Mouse (Mus musculus) heart, postnatal 0 days (tissue): ENCODE measurements at regions not wholly inside any gene's neighbourhood (a gene's known extent, or its start where the extent isn't known, plus 50 kb on each side); places are given as distances from the start of the nearest gene placed in this dataset.

Experiments
- ATAC-seq: fragments of 200-750 bp; cut with Nextera tagmentation; 2 replicates; pipeline ENCODE4 v1.8.0; 2017; ENCODE audit warnings: low read depth, moderate number of reproducible peaks, moderate library complexity; ENCODE audit not compliant: insufficient read depth
- DNase-seq: peaks from one replicate; pipeline ENCODE4 v3.0.0-alpha.2; 2016; ENCODE audit warnings: low spot score
- H3K27ac ChIP-seq: fragments of 300-500 bp; sonication (generic); 2 replicates; pipeline ENCODE4 v1.5.1; 2014; ENCODE audit warnings: low read depth, mild to moderate bottlenecking
- H3K27me3 ChIP-seq: fragments of 300-500 bp; sonication (generic); 2 replicates; pipeline ENCODE4 v1.6.1; 2014; ENCODE audit warnings: low read length, mixed read lengths; ENCODE audit not compliant: control insufficient read depth, insufficient read depth
- H3K36me3 ChIP-seq: fragments of 300-500 bp; sonication (generic); replicated peaks from 2 replicates; pipeline ENCODE4 v1.6.1; 2014; ENCODE audit warnings: low read length, mixed read lengths; ENCODE audit not compliant: control insufficient read depth, insufficient read depth
- H3K4me1 ChIP-seq: fragments of 300-500 bp; sonication (generic); 2 replicates; pipeline ENCODE4 v1.6.1; 2014; ENCODE audit warnings: antibody characterized with exemption; ENCODE audit not compliant: control insufficient read depth, insufficient read depth
- H3K4me2 ChIP-seq: fragments of 300-500 bp; sonication (generic); 2 replicates; pipeline ENCODE4 v1.6.1; 2014; ENCODE audit warnings: low read depth, mild to moderate bottlenecking, low read length, moderate library complexity
- H3K4me3 ChIP-seq: fragments of 300-500 bp; sonication (generic); 2 replicates; pipeline ENCODE4 v1.5.1; 2014; ENCODE audit warnings: low read depth, low read length
- H3K9ac ChIP-seq: fragments of 300-500 bp; sonication (generic); replicated peaks from 2 replicates; pipeline ENCODE4 v1.6.1; 2014; ENCODE audit warnings: low read depth, low read length, mixed read lengths
- H3K9me3 ChIP-seq: fragments of 300-500 bp; sonication (generic); replicated peaks from 2 replicates; pipeline ENCODE4 v1.6.1; 2016; ENCODE audit warnings: low read length; ENCODE audit not compliant: control insufficient read depth
- CTCF ChIP-seq: IDR thresholded peaks from 2 replicates; pipeline ENCODE4 v1.5.1; 2016; ENCODE audit warnings: antibody characterized with exemption, control low read depth, low read depth
- EP300 ChIP-seq: IDR thresholded peaks from 2 replicates; pipeline ENCODE4 v1.6.1; 2016; ENCODE audit warnings: antibody characterized with exemption, low read depth
- WGBS: fragments of 180-500 bp; shearing (Covaris S2); extraction: QIAGEN DNeasy Blood & Tissue Kit; methylation state at CpG from one replicate; pipeline ENCODE4 v1.1.7; 2014; 5-methylcytosine and 5-hydroxymethylcytosine counted together

DNA sequence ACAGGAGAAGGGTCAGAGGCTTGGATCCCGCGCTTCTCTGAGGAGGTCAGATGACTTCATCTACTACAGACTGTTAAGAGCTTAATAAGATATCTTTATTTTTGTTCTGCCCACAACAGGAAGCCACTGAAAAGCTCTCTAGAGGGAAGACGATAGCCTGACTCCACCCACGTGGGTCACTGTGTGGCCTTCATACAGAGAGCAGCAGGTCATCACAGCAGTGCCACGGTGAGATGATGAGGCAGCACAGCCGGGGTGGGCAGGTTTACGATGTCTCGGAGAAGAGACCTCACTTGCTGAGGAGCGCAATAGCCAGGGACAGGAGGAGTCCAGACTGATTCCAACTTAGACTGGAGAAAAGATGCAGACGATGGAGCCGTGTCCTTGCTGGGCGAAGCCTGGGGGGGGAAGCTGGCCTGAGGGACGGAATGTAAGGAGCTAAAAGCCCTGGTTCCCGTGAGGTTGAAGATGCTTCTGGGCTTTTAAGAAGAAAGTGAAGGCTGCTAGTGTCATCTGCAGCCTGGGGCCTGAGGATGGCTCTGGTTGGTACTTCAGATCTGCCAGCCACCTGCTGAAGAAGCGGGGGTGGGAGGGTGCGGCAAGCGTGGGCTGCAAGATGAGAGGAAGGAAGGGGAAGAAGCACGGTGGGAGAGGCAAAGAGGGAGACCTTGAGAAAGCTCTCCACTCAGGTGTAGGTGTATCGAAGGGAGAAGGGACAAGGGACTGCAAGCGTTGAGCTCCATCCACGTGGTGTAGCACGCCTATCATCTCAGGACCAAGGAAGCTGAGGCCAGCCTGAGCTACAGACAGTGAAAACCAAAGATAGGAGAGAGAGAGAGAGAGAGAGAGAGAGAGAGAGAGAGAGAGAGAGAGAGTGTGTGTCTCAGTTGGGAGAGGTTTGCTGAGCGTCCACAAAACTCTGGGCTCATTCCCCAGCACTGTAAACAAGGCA, 221.9 kb upstream of the Amigo2 start:
- no peak overlapping the region for H3K4me2 ChIP-seq
- WGBS: 67% methylated on average over 23 of the region's 23 CpGs
- H3K27me3 ChIP-seq: no peaks in the 10 kb centered on the region
- H3K9me3 ChIP-seq: no peaks in the 10 kb centered on the region
- no peaks in the 10 kb centered on the region for H3K4me1 ChIP-seq
- H3K4me3 ChIP-seq: no peak overlapping the region
- H3K27ac ChIP-seq: no peak overlapping the region
- no peak for DNase-seq
- no peak for ATAC-seq
- H3K36me3 ChIP-seq: no peaks in the 10 kb centered on the region
- H3K9ac ChIP-seq: no peak overlapping the region
- TF ChIP-seq EP300 (no peak), CTCF (no peak)

DNA sequence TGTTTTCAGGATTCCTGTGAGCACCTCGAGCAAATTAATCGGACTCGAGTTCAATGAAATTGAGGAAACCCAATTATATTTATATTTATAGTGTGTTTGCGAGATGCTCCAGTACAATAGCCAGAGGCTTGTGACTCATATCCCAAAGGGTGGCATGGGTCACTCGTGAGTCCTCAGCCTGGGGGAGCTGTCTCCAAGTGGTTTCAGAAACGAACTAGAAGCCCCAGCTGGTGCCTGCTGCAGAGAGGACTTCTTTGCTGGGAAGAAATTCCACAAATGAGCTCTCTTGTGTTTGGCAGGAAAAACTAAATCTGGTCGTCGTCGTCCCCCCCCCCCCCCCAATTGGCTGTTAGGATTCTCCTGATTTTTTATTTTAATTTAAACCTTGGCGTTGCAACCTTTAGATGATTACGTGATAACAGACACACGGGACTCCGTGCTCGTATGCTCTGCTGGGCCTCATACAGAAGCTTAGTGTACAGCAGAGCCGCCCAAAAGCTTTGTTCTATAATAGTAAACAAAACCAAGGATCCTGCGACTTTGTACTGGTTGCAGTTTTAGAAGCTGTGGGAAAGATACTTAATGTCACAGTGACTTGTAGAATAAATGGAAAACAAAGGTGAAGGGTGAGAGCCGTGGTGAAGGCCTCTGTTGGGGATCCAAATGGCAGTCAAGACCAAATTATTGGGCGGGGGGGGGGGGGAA, 220.8 kb upstream of the Amigo2 start:
- DNase-seq: no peak
- ATAC-seq: no peak

DNA sequence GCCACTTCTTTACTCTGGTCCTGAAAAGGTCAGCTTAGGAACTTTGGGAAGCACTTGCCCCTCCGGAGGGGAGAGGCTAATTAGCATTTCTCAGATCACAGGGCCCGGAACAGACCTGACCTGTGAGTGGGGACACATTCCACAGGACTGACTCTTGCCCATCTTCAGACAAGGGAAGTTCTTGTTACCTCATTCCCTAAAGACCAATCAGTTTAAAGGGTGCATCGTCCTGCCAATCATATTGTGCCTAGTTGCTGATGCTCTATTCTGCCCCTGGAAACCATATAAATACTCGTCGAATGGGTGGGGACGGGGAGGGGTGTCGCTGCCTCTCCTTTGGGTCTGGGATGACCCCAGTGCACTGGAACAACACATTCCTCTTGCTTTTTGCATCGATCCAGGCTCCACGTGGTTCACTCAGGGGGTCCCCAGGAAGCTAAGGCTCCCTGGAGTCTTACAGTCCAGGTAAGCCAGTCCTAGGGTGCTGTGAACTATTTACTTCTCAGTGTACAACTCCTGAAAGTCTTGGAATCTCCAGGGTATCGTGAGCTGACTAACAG, 219.9 kb upstream of the Amigo2 start:
- no peak for DNase-seq
- 72% methylated on average over 10 of the region's 10 CpGs for WGBS

More for the DNA sequence above, 220.8 kb upstream of the Amigo2 start:
- Histone ChIP-seq H3K27ac (no peak overlapping the region), H3K4me2 (no peak overlapping the region), H3K4me3 (no peak overlapping the region), H3K36me3 (no peaks in the 10 kb centered on the region), H3K9ac (no peak overlapping the region), H3K27me3 (no peaks in the 10 kb centered on the region), H3K9me3 (no peaks in the 10 kb centered on the region), H3K4me1 (no peaks in the 10 kb centered on the region)
- 82% methylated on average over 18 of the region's 18 CpGs for WGBS
- TF ChIP-seq EP300 (no peak), CTCF (no peak)

DNA sequence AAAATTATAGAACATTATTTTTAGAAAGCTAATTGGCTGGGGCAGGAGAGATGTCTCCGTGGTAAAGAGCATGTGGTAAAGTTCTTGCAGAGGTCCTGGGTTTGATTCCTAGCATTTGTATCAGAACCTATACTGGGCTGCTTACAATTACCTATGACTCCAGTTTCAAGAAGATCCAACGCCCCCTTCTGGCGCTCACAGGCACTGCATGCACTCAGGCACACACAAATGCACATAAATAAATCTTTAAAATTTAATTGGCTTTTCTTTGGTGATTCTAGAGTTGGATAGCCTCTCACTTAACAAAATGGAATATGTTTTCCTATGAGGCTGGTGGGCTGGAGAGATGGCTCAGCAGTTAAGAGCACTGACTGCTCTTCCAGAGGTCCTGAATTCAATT, 219.0 kb upstream of the Amigo2 start:
- Histone ChIP-seq H3K4me2 (no peak overlapping the region), H3K27me3 (no peaks in the 10 kb centered on the region)
- WGBS: 56% methylated on average over 3 of the region's 3 CpGs

More for the DNA sequence above, 219.9 kb upstream of the Amigo2 start:
- Histone ChIP-seq H3K9ac (no peak overlapping the region), H3K27me3 (no peaks in the 10 kb centered on the region), H3K4me2 (no peak overlapping the region), H3K9me3 (no peaks in the 10 kb centered on the region), H3K36me3 (no peaks in the 10 kb centered on the region), H3K27ac (no peak overlapping the region), H3K4me1 (no peaks in the 10 kb centered on the region), H3K4me3 (no peak overlapping the region)
- TF ChIP-seq EP300 (no peak), CTCF (no peak)
- no peak for ATAC-seq

DNA sequence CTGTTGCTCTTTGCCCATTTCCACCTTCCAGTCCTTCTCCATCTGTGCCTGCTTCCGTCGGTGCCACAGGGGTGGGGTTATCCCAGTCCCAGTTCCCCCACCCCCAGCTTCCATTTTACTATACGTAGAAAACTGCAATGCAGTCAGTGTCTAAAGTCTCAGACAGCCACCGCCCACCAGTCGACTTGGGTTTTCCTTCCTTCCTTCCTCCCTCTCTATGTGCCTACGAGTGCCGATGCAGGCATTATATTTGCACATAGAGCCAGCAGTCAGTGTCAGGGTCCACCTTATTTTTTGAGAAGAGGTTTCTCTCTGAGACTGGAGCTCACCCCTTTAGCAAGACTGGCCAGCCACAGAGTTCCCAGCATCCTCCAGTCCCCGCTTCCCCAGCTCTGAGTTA, 218.3 kb upstream of the Amigo2 start:
- no peak overlapping the region for H3K4me2 ChIP-seq
- no peaks in the 10 kb centered on the region for H3K27me3 ChIP-seq
- no peak overlapping the region for H3K9ac ChIP-seq
- H3K36me3 ChIP-seq: no peaks in the 10 kb centered on the region
- no peaks in the 10 kb centered on the region for H3K4me1 ChIP-seq
- no peak overlapping the region for H3K27ac ChIP-seq
- no peak for DNase-seq
- no peak overlapping the region for H3K4me3 ChIP-seq
- 74% methylated on average over 8 of the region's 8 CpGs for WGBS
- TF ChIP-seq EP300 (no peak), CTCF (no peak)
- H3K9me3 ChIP-seq: no peaks in the 10 kb centered on the region
- no peak for ATAC-seq

More for the DNA sequence above, 219.0 kb upstream of the Amigo2 start:
- DNase-seq (no peak), ATAC-seq (no peak)
- H3K9ac ChIP-seq: no peak overlapping the region
- H3K4me3 ChIP-seq: no peak overlapping the region
- H3K36me3 ChIP-seq: no peaks in the 10 kb centered on the region
- TF ChIP-seq CTCF (no peak), EP300 (no peak)
- no peaks in the 10 kb centered on the region for H3K9me3 ChIP-seq
- no peaks in the 10 kb centered on the region for H3K4me1 ChIP-seq
- H3K27ac ChIP-seq: no peak overlapping the region
